Mouse (Mus musculus) heart, adult 8-10 months (tissue): ENCODE results near the gene Gif. TPM values are rescaled to one million over a fixed set of nuclear protein-coding genes. Genes with fewer than 3 reads are reported as not detected.
A peak's percentile ranks its signal among the peaks of the same experiment; 100 is the strongest.

Experiments used
- DNase-seq: peaks from one replicate; pipeline ENCODE4 v3.0.0; 2022; ENCODE audit warnings: low spot score
- total RNA-seq, 4 experiments: library from RNA; stranded (reverse); gene quantifications; 2 replicates each; pipeline ENCODE4 v1.2.4; 2022

The Gif gene
- total RNA-seq, 4 experiments from 2014 or later, result not detected

GRCm38 (mm10) chr19:11794447-11794846, 47.1 kb downstream of the Gif start:
- no peak for DNase-seq

GRCm38 (mm10) chr19:11800531-11801315, 53.4 kb downstream of the Gif start:
- no peak for DNase-seq

- DNase-seq, result peak; percentile 52
These were observed 57.1 kb downstream of the Gif start for GRCm38 (mm10) chr19:11804423-11804822.

GRCm38 (mm10) chr19:11807251-11807650, 59.9 kb downstream of the Gif start:
- DNase-seq, result no peak

- DNase-seq, result no peak
These were observed 60.5 kb downstream of the Gif start for GRCm38 (mm10) chr19:11807822-11808221.

GRCm38 (mm10) chr19:11808452-11808851, 61.1 kb downstream of the Gif start:
- no peak for DNase-seq

- no peak for DNase-seq
These were observed 62.8 kb downstream of the Gif start for GRCm38 (mm10) chr19:11810003-11810758.

- DNase-seq, result peak; percentile 58
These were observed 63.5 kb downstream of the Gif start for GRCm38 (mm10) chr19:11810856-11811255.

GRCm38 (mm10) chr19:11811688-11812365, 64.5 kb downstream of the Gif start:
- no peak for DNase-seq

Other genes starting within 250 kb of the Gif start
- gene Ms4a6b, start 231.0 kb upstream of the Gif start, total RNA-seq, result 1 to 10 TPM; 2.4 to 5.9 (median 3.6) TPM
- 1 to 10 TPM; 4.9 to 6.9 (median 6.7) TPM for gene Ms4a4d, start 210.8 kb upstream of the Gif start, total RNA-seq
- 1 to 10 TPM; 2.1 to 3.5 (median 3.0) TPM for gene Ms4a6d, start 142.7 kb upstream of the Gif start, total RNA-seq
- not detected for gene Ms4a2, start 123.8 kb upstream of the Gif start, total RNA-seq
- not detected for gene Ms4a3, start 106.7 kb upstream of the Gif start, total RNA-seq
- gene Oosp2, start 87.0 kb upstream of the Gif start, total RNA-seq, result not detected
- gene Oosp1, start 56.4 kb upstream of the Gif start, total RNA-seq, result not detected
- gene Oosp3, start 50.5 kb upstream of the Gif start, total RNA-seq, result not detected
- 100 to 1,000 TPM; 105 to 122 (median 115) TPM for gene Mrpl16, start 22.8 kb downstream of the Gif start, total RNA-seq
- 1 to 10 TPM; 3.0 to 5.4 (median 3.4) TPM for gene Stx3, start 71.8 kb downstream of the Gif start, total RNA-seq
- gene Olfr1417, start 91.7 kb downstream of the Gif start, total RNA-seq, result not detected
- gene Olfr1418, start 113.5 kb downstream of the Gif start, total RNA-seq, result not detected
- not detected for gene Olfr1419, start 127.6 kb downstream of the Gif start, total RNA-seq
- gene Olfr1420, start 139.0 kb downstream of the Gif start, total RNA-seq, result not detected
- 10 to 100 TPM; 27.2 to 29.2 (median 28.2) TPM for gene Patl1, start 164.8 kb downstream of the Gif start, total RNA-seq
- 100 to 1,000 TPM in 1 of 4 experiments, 10 to 100 TPM in 3; 90.7 to 106 (median 95.9) TPM for gene Osbp, start 218.4 kb downstream of the Gif start, total RNA-seq